In the genomic region with DNA sequence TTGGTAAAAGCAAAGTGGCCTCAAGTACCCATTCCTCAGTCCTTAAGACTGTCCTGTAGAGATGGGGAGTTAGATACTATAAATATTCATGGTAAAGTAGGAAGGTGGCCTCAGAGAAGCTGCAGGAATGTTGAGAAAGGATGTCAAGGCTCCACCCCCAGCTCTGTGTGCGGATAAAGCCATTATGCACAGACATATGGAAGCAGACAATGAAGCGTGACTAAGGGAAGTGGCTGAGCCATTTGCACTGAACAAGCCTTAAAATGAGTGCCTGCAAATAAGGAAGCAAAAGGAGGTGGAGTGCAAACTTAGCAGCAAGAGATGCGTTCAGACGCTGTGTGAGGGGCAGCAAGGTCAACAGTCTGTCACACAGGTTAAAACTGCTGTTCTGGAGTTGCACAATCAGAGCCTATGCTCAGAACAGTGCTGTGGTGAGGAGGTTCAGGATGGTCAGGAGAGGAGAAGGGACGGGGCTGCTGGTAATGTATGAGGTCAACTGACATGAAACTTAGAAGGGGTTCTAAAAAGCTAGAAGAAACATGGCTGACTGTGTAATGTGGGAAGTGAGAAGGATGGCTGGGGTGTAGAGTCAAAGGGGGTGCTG, we compare ENCODE assay signal across 17 mouse cellular contexts. TPM values are rescaled to one million over a fixed set of nuclear protein-coding genes. Genes with fewer than 3 reads are reported as not detected.
DNase-seq lines count a peak whose midpoint lies in the region; ATAC-seq and TF ChIP-seq lines count a peak whose summit lies in the region.
"Had no signal": no experiment of that assay in that cellular context is flagged by ENCODE, and none has a peak within 500 bp of the region (broad histone marks: within the 10 kb centered on the region; RNA-seq: fewer than 3 reads in every experiment).

No protein-coding gene starts in this region.

- no peak overlapping the region for H3K4me2 ChIP-seq in liver, embryonic 11.5 days
- no peak overlapping the region for H3K4me2 ChIP-seq in liver, postnatal 0 days (ENCODE audit: low read depth, low read length)
- H3K4me2 ChIP-seq: liver, embryonic 15.5 days; neural tube, embryonic 15.5 days; stomach, embryonic 15.5 days had no signal

- peak; percentile 76 for DNase-seq in heart, adult 11 months
- DNase-seq in heart, postnatal 10 days: no peak
- peak; percentile 23 for DNase-seq in liver, embryonic 11.5 days (ENCODE audit: low spot score)
- no peak for DNase-seq in liver, postnatal 0 days
- no peak for DNase-seq in ovary, postnatal 36 days (ENCODE audit: low spot score)
- DNase-seq in lung, adult 18-20 months: no peak
- DNase-seq: cerebellum, adult 18-20 months; heart, postnatal 14 days; kidney, adult 18-20 months; kidney, postnatal 25 days had no signal

- H3K4me1 ChIP-seq in liver, embryonic 11.5 days (replicated peaks; ENCODE audit: control insufficient read depth, insufficient read depth, low read length): peaks cover 3% of the 10 kb centered on the region
- H3K4me1 ChIP-seq in liver, postnatal 0 days (ENCODE audit: insufficient read depth): peaks cover 7% of the 10 kb centered on the region; the same call in 1 of the 2 replicates
- H3K4me1 ChIP-seq: stomach, embryonic 15.5 days had no signal

- ATAC-seq in liver, embryonic 11.5 days (replicated peaks; ENCODE audit: low FRiP score): no peak
- ATAC-seq in liver, postnatal 0 days: no peak
- ATAC-seq in common myeloid progenitor, adult 5-6 weeks (replicated peaks; ENCODE audit: low read depth, poor library complexity, severe bottlenecking): peak; percentile 50
- peak; percentile 44; the same call in 1 of the 2 replicates for ATAC-seq in monocyte, adult 5-6 weeks (replicated peaks; ENCODE audit: insufficient number of reproducible peaks, low FRiP score, low TSS enrichment, poor library complexity, severe bottlenecking)
- ATAC-seq: hindbrain, postnatal 0 days had no signal

- no peaks in the 10 kb centered on the region for H3K9me3 ChIP-seq in liver, embryonic 11.5 days (ENCODE audit: control insufficient read depth, low read length)
- H3K9me3 ChIP-seq in liver, postnatal 0 days (ENCODE audit: low read length): no peaks in the 10 kb centered on the region
- H3K9me3 ChIP-seq: liver, embryonic 15.5 days; neural tube, embryonic 15.5 days; stomach, embryonic 15.5 days had no signal

- no peaks in the 10 kb centered on the region for H3K36me3 ChIP-seq in liver, embryonic 11.5 days (ENCODE audit: control insufficient read depth, insufficient read depth, low read length)
- H3K36me3 ChIP-seq in liver, postnatal 0 days (replicated peaks; ENCODE audit: insufficient read depth, low read length): no peaks in the 10 kb centered on the region
- H3K36me3 ChIP-seq: liver, embryonic 15.5 days; neural tube, embryonic 15.5 days; stomach, embryonic 15.5 days had no signal

- H3K27me3 ChIP-seq in liver, embryonic 11.5 days (replicated peaks; ENCODE audit: control insufficient read depth, insufficient read depth, low read length): no peaks in the 10 kb centered on the region
- no peaks in the 10 kb centered on the region for H3K27me3 ChIP-seq in liver, postnatal 0 days (ENCODE audit: insufficient read depth, low read length)
- H3K27me3 ChIP-seq: liver, embryonic 15.5 days; neural tube, embryonic 15.5 days; stomach, embryonic 15.5 days had no signal

- no peak for TF ChIP-seq CTCF in liver, postnatal 0 days (IDR thresholded peaks at IDR 0.05; ENCODE audit: low read depth)

- WGBS in liver, embryonic 11.5 days: 61% methylated on average over 5 of the region's 5 CpGs
- 43% methylated on average over 5 of the region's 5 CpGs for WGBS in liver, postnatal 0 days (ENCODE audit: insufficient replicate concordance)

- TF ChIP-seq EP300 in liver, postnatal 0 days (IDR thresholded peaks at IDR 0.05; ENCODE audit: low read depth): no peak

- H3K4me3 ChIP-seq in liver, embryonic 11.5 days (ENCODE audit: low read depth, low read length): no peak overlapping the region
- no peak overlapping the region for H3K4me3 ChIP-seq in liver, postnatal 0 days (ENCODE audit: low read depth, low read length)
- H3K4me3 ChIP-seq: heart, adult 2 months; liver, embryonic 15.5 days; neural tube, embryonic 15.5 days; stomach, embryonic 15.5 days had no signal

- no peak overlapping the region for H3K9ac ChIP-seq in liver, embryonic 11.5 days (ENCODE audit: low read depth, low read length)
- H3K9ac ChIP-seq in liver, postnatal 0 days (replicated peaks): no peak overlapping the region
- H3K9ac ChIP-seq: liver, embryonic 15.5 days; neural tube, embryonic 15.5 days; stomach, embryonic 15.5 days had no signal

- H3K27ac ChIP-seq in liver, embryonic 11.5 days (ENCODE audit: low read depth, low read length): no peak overlapping the region
- no peak overlapping the region for H3K27ac ChIP-seq in liver, postnatal 0 days (ENCODE audit: low read depth)
- H3K27ac ChIP-seq: heart, adult 2 months; hindbrain, postnatal 0 days; liver, embryonic 15.5 days; neural tube, embryonic 15.5 days; stomach, embryonic 15.5 days had no signal

- intact Hi-C loops in heart, postnatal 10 days (cut with DNase I): loop anchor here (5.0 kb wide), 1 partner anchor 170 kb away; no protein-coding TSS in a partner anchor

RNA-seq across cellular contexts. Expression of gene Sox5, which starts 35.7 kb away (rescaled TPM):
- total RNA-seq in heart, postnatal 10 days (2021): 1 to 10 TPM; 3.4 to 5.5 TPM
- 7.9 and 10.6 TPM in 2 replicates for polyA plus RNA-seq in liver, embryonic 11.5 days (2014; fragmentation: Nextera tagmentation; extraction: Ambion mirVana)
- polyA plus RNA-seq in liver, postnatal 0 days (2015; fragmentation: Nextera tagmentation; extraction: Ambion mirVana): 5.0 and 7.5 TPM in 2 replicates
- total RNA-seq in common myeloid progenitor, adult 5-6 weeks (2017): 1.2 and 11.3 TPM in 2 replicates
- total RNA-seq in monocyte, adult 5-6 weeks (2017): 0.67 to 15.5 TPM (median 4.9 TPM) in 3 replicates

Comparison
In these comparisons a context has a peak if more than half of its experiments do, and no peak if none do; other contexts are left out.
1. DNase-seq: peak in heart, adult 11 months (single experiment) and liver, embryonic 11.5 days (single experiment); none in heart, postnatal 10 days (0 of 2), liver, postnatal 0 days (single experiment), ovary, postnatal 36 days (single experiment) and lung, adult 18-20 months (0 of 2).
2. ATAC-seq: peak in common myeloid progenitor, adult 5-6 weeks (single experiment) and monocyte, adult 5-6 weeks (single experiment); none in liver, embryonic 11.5 days (single experiment) and liver, postnatal 0 days (single experiment).